Mouse (Mus musculus) MEL (cell line): Measurements from ENCODE around the gene Ap4s1. TPM values are rescaled to one million over a fixed set of nuclear protein-coding genes. Genes with fewer than 3 reads are reported as not detected.

Experiments used
- DNase-seq: peaks from one replicate; pipeline ENCODE4 v3.0.0; 2011; ENCODE audit warnings: low read depth, low spot score
- H3K27ac ChIP-seq: 2 replicates; pipeline ENCODE4 v1.5.1; 2012; ENCODE audit warnings: low read depth, mild to moderate bottlenecking, control low read depth, low read length, moderate library complexity; ENCODE audit not compliant: control insufficient read depth
- H3K27me3 ChIP-seq, 2 experiments: fragments of 150-350 bp in 1 of 2; sonication (generic) in 1 of 2; 2 replicates each; pipeline ENCODE4 v1.6.1; 2012; ENCODE audit warnings: low read length in 2 of 2, mild to moderate bottlenecking in 2 of 2, improper control_type of control experiment in 1 of 2, moderate library complexity in 1 of 2; ENCODE audit not compliant: insufficient read depth in 2 of 2, control insufficient read depth in 1 of 2
- H3K36me3 ChIP-seq, 2 experiments: 2 replicates each; pipeline ENCODE4 v1.6.1; 2012 to 2014; ENCODE audit warnings: low read length in 2 of 2, improper control_type of control experiment in 1 of 2, inconsistent platforms in 1 of 2, mild to moderate bottlenecking in 1 of 2; ENCODE audit not compliant: insufficient read depth in 2 of 2, control insufficient read depth in 1 of 2
- H3K4me1 ChIP-seq, 2 experiments: fragments of 150-350 bp in 1 of 2; sonication (generic) in 1 of 2; 2 replicates each; pipeline ENCODE4 v1.6.1; 2012; ENCODE audit warnings: low read length in 2 of 2, improper control_type of control experiment in 1 of 2, mild to moderate bottlenecking in 1 of 2; ENCODE audit not compliant: insufficient read depth in 2 of 2, control insufficient read depth in 1 of 2
- H3K4me3 ChIP-seq, 2 experiments: fragments of 150-350 bp in 1 of 2; sonication (generic) in 1 of 2; 2 replicates each; pipeline ENCODE4 v1.5.1; 2012; ENCODE audit warnings: low read depth in 2 of 2, low read length in 2 of 2, mild to moderate bottlenecking in 2 of 2, moderate library complexity in 2 of 2, control low read depth in 1 of 2, improper control_type of control experiment in 1 of 2; ENCODE audit not compliant: control insufficient read depth in 1 of 2, insufficient read depth in 1 of 2
- H3K79me2 ChIP-seq: 2 replicates; pipeline ENCODE4 v1.6.1; 2012; ENCODE audit warnings: mild to moderate bottlenecking, low read length, moderate library complexity; ENCODE audit not compliant: control insufficient read depth, poor library complexity, insufficient read depth
- H3K9ac ChIP-seq: 2 replicates; pipeline ENCODE4 v1.6.1; 2012; ENCODE audit warnings: low read depth, mild to moderate bottlenecking, control low read depth, low read length, moderate library complexity; ENCODE audit not compliant: control insufficient read depth, poor library complexity, severe bottlenecking
- H3K9me3 ChIP-seq: fragments of 150-350 bp; sonication (generic); replicated peaks from 2 replicates; pipeline ENCODE4 v1.6.1; 2012; ENCODE audit warnings: mild to moderate bottlenecking, low read length, improper control_type of control experiment, moderate library complexity; ENCODE audit not compliant: insufficient read depth
- CHD1 ChIP-seq: IDR thresholded peaks from 2 replicates; pipeline ENCODE4 v1.6.1; 2012; ENCODE audit warnings: low read depth, mild to moderate bottlenecking, inconsistent platforms, low read length, improper control_type of control experiment
- CTCF ChIP-seq, 3 experiments: IDR thresholded peaks in 2 of 3; conservative IDR thresholded peaks in 1 of 3; 2 replicates each; pipeline ENCODE4 v1.5.1; 2011 to 2012; ENCODE audit warnings: low read length in 3 of 3, low read depth in 2 of 3, mild to moderate bottlenecking in 2 of 3, improper control_type of control experiment in 1 of 3, inconsistent platforms in 1 of 3, mixed read lengths in 1 of 3, moderate library complexity in 1 of 3; ENCODE audit not compliant: control insufficient read depth in 1 of 3, insufficient read depth in 1 of 3, poor library complexity in 1 of 3, severe bottlenecking in 1 of 3
- E2F4 ChIP-seq: IDR thresholded peaks from 2 replicates; pipeline ENCODE4 v1.6.1; 2011; ENCODE audit warnings: low read depth, low read length, improper control_type of control experiment, borderline replicate concordance
- EP300 ChIP-seq, 2 experiments: IDR thresholded peaks; 2 replicates each; pipeline ENCODE4 v1.6.1; 2011; ENCODE audit warnings: improper control_type of control experiment in 2 of 2, low read length in 2 of 2, low read depth in 1 of 2, mild to moderate bottlenecking in 1 of 2
- GABPA ChIP-seq: IDR thresholded peaks from 2 replicates; pipeline ENCODE4 v1.6.1; 2012; ENCODE audit warnings: low read depth, mild to moderate bottlenecking, inconsistent platforms, low read length, improper control_type of control experiment, moderate library complexity
- JUND ChIP-seq: IDR thresholded peaks from 2 replicates; pipeline ENCODE4 v1.6.1; 2011; ENCODE audit warnings: low read depth, mild to moderate bottlenecking, improper control_type of control experiment, low read length
- KAT2A ChIP-seq: conservative IDR thresholded peaks from 2 replicates; pipeline ENCODE4 v1.6.1; 2012; ENCODE audit warnings: low read depth, low read length, improper control_type of control experiment, inconsistent platforms
- MAFK ChIP-seq: IDR thresholded peaks from 2 replicates; pipeline ENCODE4 v1.6.1; 2011; ENCODE audit warnings: low read depth, mild to moderate bottlenecking, low read length, improper control_type of control experiment, borderline replicate concordance
- MAZ ChIP-seq: IDR thresholded peaks from 2 replicates; pipeline ENCODE4 v1.6.1; 2012; ENCODE audit warnings: low read depth, mild to moderate bottlenecking, inconsistent platforms, low read length, improper control_type of control experiment
- MXI1 ChIP-seq: IDR thresholded peaks from 2 replicates; pipeline ENCODE4 v1.6.1; 2011; ENCODE audit warnings: mild to moderate bottlenecking, low read depth, low read length, improper control_type of control experiment
- MYB ChIP-seq: IDR thresholded peaks from 2 replicates; pipeline ENCODE4 v1.6.1; 2011; ENCODE audit warnings: mild to moderate bottlenecking, low read depth, low read length, improper control_type of control experiment
- MYC ChIP-seq: IDR thresholded peaks from 2 replicates; pipeline ENCODE4 v1.6.1; 2011; ENCODE audit warnings: low read depth, mild to moderate bottlenecking, low read length, improper control_type of control experiment, moderate library complexity
- NELFE ChIP-seq: IDR thresholded peaks from 2 replicates; pipeline ENCODE4 v1.6.1; 2011; ENCODE audit warnings: low read depth, low read length, improper control_type of control experiment
- NRF1 ChIP-seq: IDR thresholded peaks from 2 replicates; pipeline ENCODE4 v1.6.1; 2014; ENCODE audit warnings: low read depth, mild to moderate bottlenecking, inconsistent platforms, low read length, improper control_type of control experiment, moderate library complexity; ENCODE audit not compliant: poor library complexity, insufficient read depth, severe bottlenecking
- POLR2A ChIP-seq, 2 experiments: IDR thresholded peaks; 2 replicates each; pipeline ENCODE4 v1.6.1; 2011 to 2012; ENCODE audit warnings: low read length in 2 of 2, mild to moderate bottlenecking in 2 of 2, control low read depth in 1 of 2, improper control_type of control experiment in 1 of 2, low read depth in 1 of 2, moderate library complexity in 1 of 2; ENCODE audit not compliant: control insufficient read depth in 1 of 2, insufficient read depth in 1 of 2, poor library complexity in 1 of 2
- SIN3A ChIP-seq: IDR thresholded peaks from 2 replicates; pipeline ENCODE4 v1.6.1; 2012; ENCODE audit warnings: low read length, improper control_type of control experiment, inconsistent platforms
- TAL1 ChIP-seq: IDR thresholded peaks from 2 replicates; pipeline ENCODE4 v1.6.1; 2012; ENCODE audit warnings: mild to moderate bottlenecking, inconsistent platforms, low read length, moderate library complexity, mixed read lengths
- TBP ChIP-seq: IDR thresholded peaks from 2 replicates; pipeline ENCODE4 v1.8.0; 2011; ENCODE audit warnings: low read depth, low read length, improper control_type of control experiment
- TCF12 ChIP-seq: IDR thresholded peaks from 2 replicates; pipeline ENCODE4 v1.6.1; 2014; ENCODE audit warnings: low read depth, mild to moderate bottlenecking, inconsistent platforms, low read length, improper control_type of control experiment, moderate library complexity
- USF2 ChIP-seq, 2 experiments: IDR thresholded peaks; 2 replicates each; pipeline ENCODE4 v1.6.1; 2011 to 2012; ENCODE audit warnings: improper control_type of control experiment in 2 of 2, low read length in 2 of 2, borderline replicate concordance in 1 of 2, inconsistent platforms in 1 of 2, low read depth in 1 of 2, mild to moderate bottlenecking in 1 of 2; ENCODE audit not compliant: insufficient read depth in 1 of 2
- ZKSCAN1 ChIP-seq: IDR thresholded peaks from 2 replicates; pipeline ENCODE4 v1.6.1; 2012; ENCODE audit warnings: low read depth, mild to moderate bottlenecking, inconsistent platforms, low read length, improper control_type of control experiment, moderate library complexity
- ZNF384 ChIP-seq: IDR thresholded peaks from 2 replicates; pipeline ENCODE4 v1.6.1; 2012; ENCODE audit warnings: low read depth, mild to moderate bottlenecking, inconsistent platforms, low read length, improper control_type of control experiment
- polyA plus RNA-seq, 2 experiments: library from polyadenylated mRNA; stranded (reverse) in 1 of 2; unstranded in 1 of 2; fragments of >175 nt in 1 of 2; fragments of >200 nt in 1 of 2; gene quantifications; 2 replicates each; pipeline versions ENCODE4 v1.2.1 to v1.2.4; 2012; ENCODE audit warnings: low replicate concordance in 2 of 2, low read depth in 1 of 2; ENCODE audit not compliant: insufficient read length in 2 of 2, insufficient read depth in 1 of 2, missing spikeins in 1 of 2
- total RNA-seq: library from RNA; depleted of rRNA; stranded (reverse); fragments of 300-350 nt; gene quantifications from 2 replicates; pipeline ENCODE4 v1.2.3, GENCODE M21; 2012

Ap4s1 gene
- total and polyA plus RNA-seq, 3 experiments, result 9.0 to 13.3 TPM; not detected in 1

- H3K4me3 ChIP-seq, result no peak overlapping the region
- no peak overlapping the region for H3K27ac ChIP-seq
- H3K4me1 ChIP-seq, result peaks cover 0 to 6% of the 10 kb centered on the region in 2 experiments; a peak in 3 of 4 replicates
- H3K9ac ChIP-seq, result no peak overlapping the region
- H3K27me3 ChIP-seq, result no peaks in the 10 kb centered on the region
- DNase-seq, result no peak
- TF ChIP-seq JUND, result no peak
- TF ChIP-seq MAZ, result no peak
- TF ChIP-seq EP300 (IDR thresholded peaks at IDR 0.05; ENCODE audit: low read depth in 1 of 2, low read length in 2 of 2), result peak; percentile 15 to 30; a peak in 1 of 4 replicates
- TF ChIP-seq TBP, result no peak
- H3K79me2 ChIP-seq, result no peaks in the 10 kb centered on the region
- no peaks in the 10 kb centered on the region; a peak in 1 of 4 replicates for H3K36me3 ChIP-seq
- no peaks in the 10 kb centered on the region for H3K9me3 ChIP-seq
These were observed 18.3 kb downstream of the Ap4s1 start for GRCm38 (mm10) chr12:51708941-51709686.

DNA sequence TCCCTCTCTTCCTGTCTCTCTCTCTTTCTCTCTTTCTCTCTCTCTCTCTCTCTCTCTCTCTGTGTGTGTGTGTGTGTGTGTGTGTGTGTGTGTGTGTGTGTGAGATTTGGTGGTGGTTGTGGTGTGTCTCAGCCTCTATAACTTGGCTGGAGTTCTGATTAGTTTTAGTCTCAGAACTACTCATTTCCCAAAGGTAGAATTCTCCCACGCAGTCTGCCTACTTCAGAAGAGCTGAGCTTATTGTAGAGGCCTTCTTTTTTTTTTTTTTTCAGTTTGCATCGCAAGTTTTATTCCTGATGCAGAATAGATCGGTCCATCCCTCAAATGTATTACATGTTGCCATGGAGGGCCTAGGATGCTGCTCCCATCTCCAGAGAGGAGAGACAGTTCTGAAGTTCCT lies 18.9 kb downstream of the Ap4s1 start:
- Histone ChIP-seq H3K27me3 (no peaks in the 10 kb centered on the region), H3K9me3 (no peaks in the 10 kb centered on the region), H3K9ac (no peak overlapping the region), H3K4me3 (no peak overlapping the region), H3K79me2 (no peaks in the 10 kb centered on the region), H3K4me1 (peaks cover 0 to 6% of the 10 kb centered on the region in 2 experiments; a peak in 3 of 4 replicates), H3K27ac (no peak overlapping the region), H3K36me3 (no peaks in the 10 kb centered on the region)
- TF ChIP-seq TCF12, result no peak
- no peak for TF ChIP-seq MAZ
- no peak for TF ChIP-seq GABPA
- TF ChIP-seq NRF1, result no peak
- TF ChIP-seq MYB, result no peak
- no peak for TF ChIP-seq CTCF (IDR thresholded peaks at IDR 0.05 in 2 of 3, conservative IDR thresholded peaks at IDR 0.05 in 1 of 3; ENCODE audit: control insufficient read depth in 1 of 3, insufficient read depth in 1 of 3, low read depth in 2 of 3, low read length in 3 of 3, poor library complexity in 1 of 3, severe bottlenecking in 1 of 3)
- no peak for TF ChIP-seq CHD1
- TF ChIP-seq MXI1, result no peak
- no peak for TF ChIP-seq E2F4
- TF ChIP-seq POLR2A (IDR thresholded peaks at IDR 0.05; ENCODE audit: control insufficient read depth in 1 of 2, insufficient read depth in 1 of 2, low read depth in 1 of 2, low read length in 2 of 2, poor library complexity in 1 of 2), result no peak
- no peak for TF ChIP-seq MYC
- no peak for TF ChIP-seq TAL1
- TF ChIP-seq MAFK, result no peak
- no peak for TF ChIP-seq SIN3A
- TF ChIP-seq ZNF384, result no peak
- no peak for TF ChIP-seq EP300 (IDR thresholded peaks at IDR 0.05; ENCODE audit: low read depth in 1 of 2, low read length in 2 of 2)
- no peak for TF ChIP-seq KAT2A
- TF ChIP-seq USF2 (IDR thresholded peaks at IDR 0.05; ENCODE audit: borderline replicate concordance in 1 of 2, insufficient read depth in 1 of 2, low read depth in 1 of 2, low read length in 2 of 2), result no peak
- no peak for TF ChIP-seq ZKSCAN1
- no peak for TF ChIP-seq NELFE
- no peak for DNase-seq
